Mouse (Mus musculus): ENCODE data around the gene Fam168b. TPM values are rescaled to one million over a fixed set of nuclear protein-coding genes. Genes with fewer than 3 reads are reported as not detected.

Gene Fam168b
- polyA plus RNA-seq, 1 experiment from 2014 or later: 72.1 TPM

DNA sequence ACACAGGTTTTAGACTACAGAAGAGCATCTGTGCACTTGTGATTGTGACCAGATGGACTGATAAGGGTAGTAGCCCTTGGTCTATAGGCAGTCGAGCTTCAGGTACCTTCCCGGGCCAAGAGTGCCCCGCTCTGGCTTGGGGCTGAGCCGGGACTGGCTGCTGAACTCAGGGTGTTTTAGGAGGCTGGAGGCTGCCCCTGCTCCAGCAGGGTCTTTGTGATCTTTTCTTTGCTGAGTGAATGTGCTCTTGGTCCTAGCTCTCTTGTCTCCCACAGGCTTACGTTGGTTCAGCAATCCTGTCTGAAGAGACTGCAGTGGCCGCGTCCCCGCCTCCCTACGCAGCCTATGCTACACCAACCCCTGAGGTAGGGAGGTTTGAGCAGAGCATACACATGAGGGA is 23.0 kb upstream of the Fam168b start:
- no peak overlapping the region for H3K9ac ChIP-seq
- peaks cover 8% of the 10 kb centered on the region for H3K4me1 ChIP-seq
- 76% methylated on average over 9 of the region's 9 CpGs for WGBS
- no peak overlapping the region for H3K4me2 ChIP-seq
- ATAC-seq (ENCODE audit: borderline replicate concordance, extremely low read depth, low FRiP score, low TSS enrichment): no peak
- H3K36me3 ChIP-seq: 0 out of 2 replicates have a peak, but pooled peaks cover 4% of the 10 kb centered on the region
- H3K27me3 ChIP-seq: no peaks in the 10 kb centered on the region
- H3K4me3 ChIP-seq: no peak overlapping the region
- H3K9me3 ChIP-seq: no peaks in the 10 kb centered on the region
- H3K27ac ChIP-seq: no peak overlapping the region

DNA sequence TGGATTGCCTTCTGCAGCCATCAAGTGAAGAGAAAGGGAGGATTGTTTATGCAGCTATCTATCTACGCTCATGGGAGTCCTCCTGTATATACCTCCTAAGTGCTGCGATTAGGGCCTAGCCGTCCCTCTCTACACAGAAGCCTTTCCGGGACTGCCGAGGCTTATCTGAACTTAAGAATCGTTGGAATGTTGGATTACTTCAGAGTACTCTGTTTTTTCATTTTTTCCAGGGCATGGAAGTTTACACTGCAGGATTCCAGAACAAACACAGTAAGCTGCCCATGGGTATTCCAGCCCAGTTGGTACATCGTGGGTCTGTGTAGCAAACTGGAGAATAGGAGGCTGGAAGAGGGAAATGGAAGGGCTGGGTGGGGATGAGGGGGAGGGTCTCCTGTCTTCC is 21.4 kb upstream of the Fam168b start:
- H3K36me3 ChIP-seq: 0 out of 2 replicates have a peak, but pooled peaks cover 4% of the 10 kb centered on the region
- peak overlapping the region; percentile 81 for H3K27ac ChIP-seq
- H3K4me1 ChIP-seq: peaks cover 8% of the 10 kb centered on the region
- WGBS: 27% methylated on average over 7 of the region's 7 CpGs
- no peak overlapping the region for H3K4me3 ChIP-seq
- no peaks in the 10 kb centered on the region for H3K9me3 ChIP-seq
- peak; percentile 72; the same call in 1 of the 2 replicates for ATAC-seq (ENCODE audit: borderline replicate concordance, extremely low read depth, low FRiP score, low TSS enrichment)
- H3K9ac ChIP-seq: no peak overlapping the region
- no peak overlapping the region for H3K4me2 ChIP-seq
- H3K27me3 ChIP-seq: no peaks in the 10 kb centered on the region

DNA sequence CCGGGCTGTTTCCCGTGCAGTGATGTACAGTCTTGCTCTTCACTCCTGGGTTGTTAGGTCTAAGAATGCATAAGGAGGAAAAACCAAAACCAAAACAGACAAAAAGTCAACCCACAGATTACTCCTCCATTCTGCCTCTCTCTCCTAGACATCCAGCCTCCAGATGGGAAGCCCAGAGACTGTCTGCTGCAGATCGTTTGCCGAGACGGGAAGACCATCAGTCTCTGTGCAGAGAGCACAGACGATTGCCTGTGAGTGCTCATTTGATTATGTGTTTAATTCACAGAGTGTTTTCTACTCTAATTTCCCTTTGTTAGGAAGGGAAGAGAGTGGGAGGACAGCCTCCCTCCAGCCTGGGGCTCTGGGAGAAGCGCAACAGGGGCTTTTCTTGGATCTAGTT is 20.5 kb upstream of the Fam168b start:
- no peak for ATAC-seq (ENCODE audit: borderline replicate concordance, extremely low read depth, low FRiP score, low TSS enrichment)
- Histone ChIP-seq H3K4me1 (peaks cover 8% of the 10 kb centered on the region), H3K27ac (no peak overlapping the region), H3K4me3 (no peak overlapping the region), H3K9ac (no peak overlapping the region), H3K9me3 (no peaks in the 10 kb centered on the region), H3K36me3 (0 out of 2 replicates have a peak, but pooled peaks cover 4% of the 10 kb centered on the region), H3K27me3 (no peaks in the 10 kb centered on the region), H3K4me2 (no peak overlapping the region)
- WGBS: 69% methylated on average over 7 of the region's 7 CpGs

DNA sequence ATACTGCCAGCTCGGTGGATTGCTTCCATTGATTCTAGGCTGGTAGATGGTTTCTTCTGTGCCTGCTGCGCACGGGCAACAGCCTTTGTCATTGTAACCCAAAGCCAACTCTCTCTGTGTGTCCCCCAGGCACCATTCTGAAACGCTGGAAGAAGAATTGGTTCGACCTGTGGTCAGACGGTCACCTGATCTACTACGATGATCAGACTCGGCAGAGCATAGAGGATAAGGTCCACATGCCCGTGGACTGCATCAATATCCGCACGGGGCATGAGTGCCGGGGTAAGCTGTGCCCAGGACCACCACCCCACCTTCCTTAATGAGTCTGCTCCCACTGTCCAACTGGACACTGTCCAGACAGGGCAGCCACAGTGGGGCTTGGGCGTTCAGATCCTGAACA is 20.0 kb upstream of the Fam168b start:
- Histone ChIP-seq H3K27me3 (no peaks in the 10 kb centered on the region), H3K4me2 (no peak overlapping the region), H3K4me1 (peaks cover 8% of the 10 kb centered on the region), H3K36me3 (0 out of 2 replicates have a peak, but pooled peaks cover 4% of the 10 kb centered on the region), H3K9ac (no peak overlapping the region), H3K4me3 (no peak overlapping the region), H3K9me3 (no peaks in the 10 kb centered on the region), H3K27ac (no peak overlapping the region)
- WGBS: 91% methylated on average over 13 of the region's 13 CpGs
- ATAC-seq (ENCODE audit: borderline replicate concordance, extremely low read depth, low FRiP score, low TSS enrichment): no peak

DNA sequence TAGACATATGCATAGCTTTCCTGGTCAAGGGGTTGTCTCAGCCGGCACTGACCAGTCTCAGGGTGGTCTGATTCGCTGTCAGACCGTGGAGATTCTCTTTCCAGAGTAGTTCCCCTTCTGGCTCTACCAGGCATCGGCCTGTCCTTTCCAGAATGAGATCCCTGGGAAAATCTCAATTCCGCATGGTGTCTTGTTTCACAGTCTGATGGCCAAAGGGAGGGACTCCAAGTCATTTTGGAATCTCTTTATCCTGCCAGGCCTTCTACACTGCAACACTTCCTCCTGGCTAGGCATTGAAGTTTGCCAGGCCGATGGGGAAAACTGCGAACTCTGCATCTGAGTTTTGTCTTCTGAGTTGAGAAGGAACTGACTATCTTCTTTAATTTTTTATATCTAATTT is 17.3 kb upstream of the Fam168b start:
- no peak overlapping the region for H3K9ac ChIP-seq
- no peak overlapping the region for H3K4me2 ChIP-seq
- H3K27me3 ChIP-seq: no peaks in the 10 kb centered on the region
- 87% methylated on average over 7 of the region's 7 CpGs for WGBS
- ATAC-seq (ENCODE audit: borderline replicate concordance, extremely low read depth, low FRiP score, low TSS enrichment): no peak
- H3K36me3 ChIP-seq: 0 out of 2 replicates have a peak, but pooled peaks cover 4% of the 10 kb centered on the region
- peaks cover 8% of the 10 kb centered on the region for H3K4me1 ChIP-seq
- H3K27ac ChIP-seq: no peak overlapping the region
- H3K9me3 ChIP-seq: no peaks in the 10 kb centered on the region
- no peak overlapping the region for H3K4me3 ChIP-seq

DNA sequence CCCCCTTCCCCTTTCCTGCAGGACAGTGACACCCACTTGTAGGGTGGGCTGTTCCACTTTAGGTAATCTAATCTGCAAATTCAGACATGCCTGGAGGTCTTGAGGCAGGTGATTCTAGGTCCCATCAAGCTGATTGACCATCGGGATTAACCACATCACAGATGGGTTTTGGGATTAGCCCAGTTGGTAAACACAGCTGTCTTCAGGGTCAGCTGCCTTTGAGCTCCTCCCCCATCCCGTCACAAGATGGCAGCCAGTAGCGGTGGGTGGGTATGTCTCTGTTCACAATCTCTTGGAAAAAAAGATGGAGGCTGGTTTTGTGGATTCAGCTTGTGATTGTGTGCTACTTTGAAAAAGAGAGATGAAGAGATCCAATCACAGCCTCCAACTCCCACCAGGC is 16.9 kb upstream of the Fam168b start:
- 87% methylated on average over 3 of the region's 3 CpGs for WGBS
- H3K27me3 ChIP-seq: no peaks in the 10 kb centered on the region
- H3K27ac ChIP-seq: no peak overlapping the region
- H3K36me3 ChIP-seq: 0 out of 2 replicates have a peak, but pooled peaks cover 4% of the 10 kb centered on the region
- no peaks in the 10 kb centered on the region for H3K9me3 ChIP-seq
- H3K4me2 ChIP-seq: no peak overlapping the region
- H3K4me3 ChIP-seq: no peak overlapping the region
- ATAC-seq (ENCODE audit: borderline replicate concordance, extremely low read depth, low FRiP score, low TSS enrichment): no peak
- H3K4me1 ChIP-seq: peaks cover 8% of the 10 kb centered on the region
- H3K9ac ChIP-seq: no peak overlapping the region

DNA sequence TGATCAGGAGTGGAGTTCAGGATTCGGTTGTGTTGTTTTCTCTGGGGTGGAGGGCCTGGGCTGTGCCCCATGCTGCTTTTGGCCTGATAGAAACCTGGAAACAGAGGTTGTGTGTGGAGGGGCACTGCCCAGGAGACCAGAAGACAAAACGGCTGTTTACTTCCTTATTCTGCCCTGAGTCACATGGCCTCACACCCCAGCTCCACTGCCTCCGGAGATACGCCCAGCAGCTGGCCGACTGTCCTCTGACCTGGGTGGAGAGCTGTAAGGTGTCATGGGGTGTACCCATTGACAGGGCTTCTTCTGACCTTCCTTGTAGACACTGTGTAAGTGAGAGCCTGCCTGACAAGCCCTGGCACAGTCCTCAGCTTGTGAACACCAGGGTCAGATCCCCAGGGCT is 15.8 kb upstream of the Fam168b start:
- Histone ChIP-seq H3K9me3 (no peaks in the 10 kb centered on the region), H3K27ac (no peak overlapping the region), H3K4me3 (no peak overlapping the region), H3K9ac (no peak overlapping the region), H3K4me1 (peaks cover 3% of the 10 kb centered on the region), H3K4me2 (no peak overlapping the region), H3K36me3 (0 out of 2 replicates have a peak, but pooled peaks cover 4% of the 10 kb centered on the region), H3K27me3 (no peaks in the 10 kb centered on the region)
- no peak for ATAC-seq (ENCODE audit: borderline replicate concordance, extremely low read depth, low FRiP score, low TSS enrichment)
- WGBS: 67% methylated on average over 5 of the region's 5 CpGs

DNA sequence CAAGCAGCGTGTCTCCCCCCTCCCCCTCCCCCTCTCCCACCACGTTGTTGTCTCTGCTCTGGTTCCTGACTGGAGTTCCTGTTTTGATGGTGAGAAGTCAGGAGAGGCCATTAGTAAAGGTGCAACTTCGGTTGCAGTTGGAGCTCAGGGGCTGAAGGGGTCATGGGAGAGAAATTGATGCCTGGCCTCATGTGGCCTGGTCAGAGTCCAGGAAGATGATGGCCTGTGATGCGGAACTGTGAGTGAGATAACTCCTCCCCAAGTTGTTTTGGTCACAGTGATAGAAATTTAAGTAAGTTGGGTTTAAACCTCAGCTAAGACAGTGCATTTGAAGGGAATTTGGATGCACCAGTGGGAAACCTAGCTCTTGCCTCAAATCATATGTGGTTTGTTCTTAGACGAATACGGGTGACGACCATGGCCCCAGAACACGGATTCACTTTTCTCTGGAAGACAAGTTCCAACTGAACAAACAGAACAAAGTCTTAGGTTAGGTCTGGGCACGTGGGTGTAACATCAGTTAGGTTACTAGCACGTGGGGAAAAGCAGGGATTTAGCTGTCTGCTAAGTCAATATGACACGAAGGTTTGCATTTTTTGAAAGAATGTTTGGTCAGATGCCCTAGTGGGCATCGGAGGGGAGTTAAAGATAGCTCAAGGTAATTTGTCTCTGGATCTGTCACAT is 12.3 kb upstream of the Fam168b start:
- ATAC-seq (ENCODE audit: borderline replicate concordance, extremely low read depth, low FRiP score, low TSS enrichment): no peak
- Histone ChIP-seq H3K4me1 (no peaks in the 10 kb centered on the region), H3K4me3 (no peak overlapping the region), H3K36me3 (no peaks in the 10 kb centered on the region), H3K4me2 (no peak overlapping the region), H3K27ac (no peak overlapping the region), H3K9ac (no peak overlapping the region), H3K27me3 (no peaks in the 10 kb centered on the region), H3K9me3 (no peaks in the 10 kb centered on the region)
- 70% methylated on average over 12 of the region's 12 CpGs for WGBS

DNA sequence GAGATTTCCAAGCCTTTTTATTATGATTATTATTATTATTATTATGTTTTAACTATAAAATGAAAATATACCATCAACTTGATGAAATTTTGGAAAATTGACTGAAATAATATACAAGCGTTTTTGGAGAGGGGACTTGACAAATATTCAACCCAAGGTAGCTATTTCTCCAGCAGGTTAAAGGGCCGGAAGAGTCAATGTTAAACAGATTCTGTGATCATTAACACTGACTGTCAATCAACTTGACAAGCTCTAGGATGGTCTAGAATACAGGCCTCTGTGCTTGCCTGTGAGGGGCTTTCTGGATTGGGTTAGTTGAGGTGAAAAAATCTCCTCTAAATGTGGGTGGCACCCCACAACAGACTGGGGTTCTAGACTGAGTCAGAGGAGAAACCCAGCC is 10.9 kb upstream of the Fam168b start:
- ATAC-seq (ENCODE audit: borderline replicate concordance, extremely low read depth, low FRiP score, low TSS enrichment): no peak
- Histone ChIP-seq H3K4me1 (no peaks in the 10 kb centered on the region), H3K9ac (no peak overlapping the region), H3K4me3 (no peak overlapping the region), H3K27me3 (no peaks in the 10 kb centered on the region), H3K27ac (no peak overlapping the region), H3K9me3 (no peaks in the 10 kb centered on the region), H3K36me3 (no peaks in the 10 kb centered on the region), H3K4me2 (no peak overlapping the region)
- WGBS: 74% methylated on average over 2 of the region's 2 CpGs

DNA sequence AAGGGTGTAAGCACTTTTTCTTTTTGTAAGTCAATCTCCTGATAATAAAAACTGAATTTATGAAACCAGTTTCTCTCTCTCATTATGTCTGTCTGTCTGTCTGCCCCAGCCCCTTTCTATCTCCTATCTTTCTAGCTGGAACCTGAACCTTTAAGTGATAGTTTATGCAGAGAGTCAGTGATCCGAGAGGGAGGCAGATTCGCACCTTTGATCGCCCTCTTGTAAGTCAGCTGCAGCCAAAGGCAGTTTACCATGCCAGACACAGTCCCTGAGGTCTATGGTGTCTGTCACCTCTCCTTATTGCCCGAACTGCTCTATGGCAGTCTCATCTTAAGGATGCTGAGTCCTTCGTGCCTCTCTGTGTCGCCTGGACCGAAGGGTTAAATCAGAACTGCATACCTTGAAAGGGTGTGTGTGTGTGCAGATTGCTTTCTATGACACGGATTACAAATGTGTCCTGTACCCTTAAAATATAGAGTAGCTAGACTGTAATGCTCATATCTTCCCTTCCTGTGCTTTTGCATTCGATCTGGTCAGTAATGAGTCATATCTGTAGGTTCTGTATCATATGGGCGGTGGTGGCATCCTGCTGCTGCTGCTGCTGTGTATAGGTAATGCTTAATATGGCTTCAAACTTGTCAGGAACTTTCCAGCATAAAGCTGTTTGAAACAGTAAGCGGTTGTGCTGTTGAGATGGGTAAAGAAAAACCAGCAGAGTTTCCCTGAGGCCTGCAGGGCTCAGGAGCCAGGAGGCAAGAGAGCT is 9.4 kb upstream of the Fam168b start:
- H3K27ac ChIP-seq: no peak overlapping the region
- H3K4me1 ChIP-seq: no peaks in the 10 kb centered on the region
- H3K9ac ChIP-seq: no peak overlapping the region
- WGBS: 73% methylated on average over 11 of the region's 11 CpGs
- H3K4me3 ChIP-seq: no peak overlapping the region
- H3K9me3 ChIP-seq: no peaks in the 10 kb centered on the region
- ATAC-seq (ENCODE audit: borderline replicate concordance, extremely low read depth, low FRiP score, low TSS enrichment): no peak
- no peak overlapping the region for H3K4me2 ChIP-seq
- H3K36me3 ChIP-seq: no peaks in the 10 kb centered on the region
- H3K27me3 ChIP-seq: no peaks in the 10 kb centered on the region

DNA sequence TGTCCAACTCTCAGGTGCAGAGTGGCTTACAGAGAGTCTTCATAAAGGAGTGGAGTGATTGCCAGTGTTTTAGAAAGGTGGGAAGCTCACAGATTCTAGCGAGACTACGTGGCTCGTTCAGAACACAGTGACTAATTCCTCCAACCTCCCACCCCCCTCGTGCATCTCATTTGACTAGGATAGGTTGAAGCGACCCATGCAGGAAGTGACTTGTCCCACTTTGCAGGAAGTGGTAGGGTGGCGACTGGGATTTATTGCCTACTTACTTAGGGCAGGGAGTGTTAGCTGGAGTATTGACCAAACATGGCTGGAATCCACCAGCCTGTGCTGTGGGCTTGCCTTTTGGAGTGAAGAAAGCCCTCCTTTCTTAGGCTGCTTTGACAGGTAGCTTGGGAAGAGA is 8.7 kb upstream of the Fam168b start:
- no peak overlapping the region for H3K4me3 ChIP-seq
- 46% methylated on average over 6 of the region's 6 CpGs for WGBS
- H3K4me2 ChIP-seq: peak overlapping the region; percentile 27; the same call in 1 of the 2 replicates

More for the DNA sequence above, 8.7 kb upstream of the Fam168b start:
- Histone ChIP-seq H3K4me1 (no peaks in the 10 kb centered on the region), H3K27ac (no peak overlapping the region), H3K36me3 (no peaks in the 10 kb centered on the region), H3K27me3 (no peaks in the 10 kb centered on the region), H3K9me3 (no peaks in the 10 kb centered on the region), H3K9ac (no peak overlapping the region)
- ATAC-seq (ENCODE audit: borderline replicate concordance, extremely low read depth, low FRiP score, low TSS enrichment): no peak

Measured in lung, embryonic 15.5 days (tissue).